Mouse (Mus musculus): Measurements from ENCODE around the gene Hsf5. TPM values are rescaled to one million over a fixed set of nuclear protein-coding genes. Genes with fewer than 3 reads are reported as not detected.

The Hsf5 gene
- total and polyA plus RNA-seq, 3 experiments = 0.02 to 0.05 TPM; not detected in 1

GRCm38 (mm10) chr11:87592713-87593598 lies 24.0 kb upstream of the Hsf5 start:
- DNase-seq = no peak
- H3K4me3 ChIP-seq = peak overlapping the region; percentile 66
- H3K27ac ChIP-seq = peak overlapping the region; percentile 99
- H3K79me2 ChIP-seq (replicated peaks; ENCODE audit: control insufficient read depth, insufficient read depth, low read length) = no peaks in the 10 kb centered on the region
- peaks cover 9% of the 10 kb centered on the region for H3K36me3 ChIP-seq (ENCODE audit: control insufficient read depth, insufficient read depth, low read length)
- WGBS = 41% methylated on average over 13 of the region's 13 CpGs
- peak overlapping the region; percentile 74 for H3K9ac ChIP-seq (ENCODE audit: low read depth, low read length)
- peaks cover 14% of the 10 kb centered on the region for H3K4me1 ChIP-seq (ENCODE audit: control insufficient read depth, insufficient read depth, low read length)
- TF ChIP-seq EP300 (IDR thresholded peaks at IDR 0.05; ENCODE audit: insufficient read depth, low read depth, low read length) = no peak
- no peak for TF ChIP-seq CTCF (IDR thresholded peaks at IDR 0.05)
- no peak for TF ChIP-seq POLR2A (IDR thresholded peaks at IDR 0.05; ENCODE audit: insufficient read depth, low read depth, low read length)
- H3K27me3 ChIP-seq (ENCODE audit: control insufficient read depth, insufficient read depth, low read length) = no peaks in the 10 kb centered on the region
- intact Hi-C loops (cut with DNase I) = loop anchor here (5.0 kb wide), 2 partner anchors 171 to 376 kb away; no protein-coding TSS in a partner anchor

- peaks cover 10% of the 10 kb centered on the region for H3K4me1 ChIP-seq (ENCODE audit: control insufficient read depth, insufficient read depth, low read length)
Measured at GRCm38 (mm10) chr11:87595327-87595841, 21.6 kb upstream of the Hsf5 start.

DNA sequence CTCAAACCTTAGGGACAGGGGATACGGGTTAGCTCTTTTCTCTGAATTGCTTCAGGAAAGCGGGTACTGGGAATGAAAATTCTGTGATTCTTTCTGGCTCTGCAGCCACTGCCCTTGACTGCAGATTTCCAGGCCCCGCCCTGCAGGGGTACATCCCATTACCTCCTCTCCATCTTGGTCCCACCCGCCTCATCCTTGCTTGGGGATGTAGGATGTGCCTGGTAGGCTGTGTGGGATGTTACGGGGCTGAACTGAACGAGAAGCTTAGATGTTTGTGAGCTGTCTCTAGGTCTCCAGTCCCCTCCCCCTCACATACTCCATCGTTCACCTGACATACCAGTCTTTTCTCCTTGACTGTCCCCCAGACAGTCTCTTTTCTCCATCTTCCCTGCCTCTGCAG lies 21.0 kb upstream of the Hsf5 start:
- TF ChIP-seq CTCF (IDR thresholded peaks at IDR 0.05) (no peak), EP300 (IDR thresholded peaks at IDR 0.05; ENCODE audit: insufficient read depth, low read depth, low read length) (no peak), POLR2A (IDR thresholded peaks at IDR 0.05; ENCODE audit: insufficient read depth, low read depth, low read length) (no peak)
- peak in 1 of 2 experiments; percentile 25 for DNase-seq
- peak overlapping the region; percentile 60 for H3K4me3 ChIP-seq
- H3K27me3 ChIP-seq (ENCODE audit: control insufficient read depth, insufficient read depth, low read length) = no peaks in the 10 kb centered on the region
- H3K79me2 ChIP-seq (replicated peaks; ENCODE audit: control insufficient read depth, insufficient read depth, low read length) = no peaks in the 10 kb centered on the region
- H3K9ac ChIP-seq (ENCODE audit: low read depth, low read length) = peak overlapping the region; percentile 82
- H3K27ac ChIP-seq = peak overlapping the region; percentile 44
- no peaks in the 10 kb centered on the region for H3K36me3 ChIP-seq (ENCODE audit: control insufficient read depth, insufficient read depth, low read length)
- intact Hi-C loops (cut with DNase I) = loop anchor here (5.0 kb wide), 1 partner anchor 141 kb away; the partner anchor contains the start of gene Supt4a
- peaks cover 10% of the 10 kb centered on the region for H3K4me1 ChIP-seq (ENCODE audit: control insufficient read depth, insufficient read depth, low read length)
- 18% methylated on average over 7 of the region's 7 CpGs for WGBS

More at GRCm38 (mm10) chr11:87595327-87595841, 21.6 kb upstream of the Hsf5 start:
- Histone ChIP-seq H3K27ac (peak overlapping the region; percentile 55), H3K4me3 (peak overlapping the region; percentile 60), H3K9ac (ENCODE audit: low read depth, low read length) (peak overlapping the region; percentile 82), H3K36me3 (ENCODE audit: control insufficient read depth, insufficient read depth, low read length) (peaks cover 3% of the 10 kb centered on the region), H3K79me2 (replicated peaks; ENCODE audit: control insufficient read depth, insufficient read depth, low read length) (no peaks in the 10 kb centered on the region), H3K27me3 (ENCODE audit: control insufficient read depth, insufficient read depth, low read length) (no peaks in the 10 kb centered on the region)
- WGBS = 4% methylated on average over 35 of the region's 37 CpGs
- peak; percentile 89 to 92 for DNase-seq
- TF ChIP-seq CTCF (IDR thresholded peaks at IDR 0.05) (peak; percentile 23), POLR2A (IDR thresholded peaks at IDR 0.05; ENCODE audit: insufficient read depth, low read depth, low read length) (no peak; the same call in 1 of the 2 replicates), EP300 (IDR thresholded peaks at IDR 0.05; ENCODE audit: insufficient read depth, low read depth, low read length) (no peak)
- intact Hi-C loops (cut with DNase I) = loop anchor here (5.0 kb wide), 1 partner anchor 142 kb away; the partner anchor contains the start of gene Supt4a

DNA sequence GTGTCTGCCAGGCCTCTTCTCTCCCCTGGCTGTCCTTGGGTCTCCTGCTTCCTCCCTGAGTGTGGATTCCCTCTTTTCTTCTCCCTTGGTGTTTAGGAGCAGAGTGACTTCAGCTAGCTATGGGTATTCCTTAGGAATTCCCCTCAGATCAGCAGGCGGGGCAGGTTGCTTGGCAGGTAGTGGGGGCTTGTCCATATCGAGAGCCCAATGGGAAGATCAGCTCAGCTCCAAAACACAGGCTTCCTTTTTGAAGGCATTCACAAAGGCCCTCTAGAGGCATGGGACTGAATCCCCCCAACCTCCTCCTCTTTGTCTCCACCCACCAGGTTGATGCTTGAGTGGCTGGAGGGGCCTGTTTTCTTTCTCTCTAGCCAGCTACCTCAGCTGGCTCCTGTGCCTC lies 20.5 kb upstream of the Hsf5 start:
- no peaks in the 10 kb centered on the region for H3K79me2 ChIP-seq (replicated peaks; ENCODE audit: control insufficient read depth, insufficient read depth, low read length)
- H3K27ac ChIP-seq = no peak overlapping the region
- H3K4me3 ChIP-seq = no peak overlapping the region
- H3K9ac ChIP-seq (ENCODE audit: low read depth, low read length) = no peak overlapping the region
- TF ChIP-seq POLR2A (IDR thresholded peaks at IDR 0.05; ENCODE audit: insufficient read depth, low read depth, low read length) = no peak
- no peaks in the 10 kb centered on the region for H3K36me3 ChIP-seq (ENCODE audit: control insufficient read depth, insufficient read depth, low read length)
- peaks cover 10% of the 10 kb centered on the region for H3K4me1 ChIP-seq (ENCODE audit: control insufficient read depth, insufficient read depth, low read length)
- 62% methylated on average over 2 of the region's 2 CpGs for WGBS
- H3K27me3 ChIP-seq (ENCODE audit: control insufficient read depth, insufficient read depth, low read length) = no peaks in the 10 kb centered on the region
- intact Hi-C loops (cut with DNase I) = loop anchor here (5.0 kb wide), 1 partner anchor 141 kb away; the partner anchor contains the start of gene Supt4a
- peak in 1 of 2 experiments; percentile 14 for DNase-seq

DNA sequence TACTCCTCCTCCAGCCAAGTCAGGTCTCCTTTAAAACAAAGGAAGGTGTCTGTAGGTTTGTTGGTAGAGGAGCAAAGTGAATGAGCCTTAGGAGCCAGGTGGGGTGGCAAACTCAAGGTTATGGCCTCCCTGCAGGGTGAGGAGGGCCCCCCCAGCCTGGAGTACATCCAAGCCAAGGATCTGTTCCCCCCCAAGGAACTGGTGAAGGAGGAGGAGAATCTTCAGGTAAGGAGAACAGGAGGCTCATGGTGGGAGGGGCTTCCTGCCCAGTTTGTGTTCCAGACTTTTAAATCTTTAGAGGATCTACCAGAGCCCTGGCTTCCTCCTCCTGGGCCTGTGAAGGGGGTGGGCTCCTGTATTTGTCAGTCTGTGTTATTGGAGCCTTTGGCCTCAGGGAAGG lies 19.9 kb upstream of the Hsf5 start:
- no peak for TF ChIP-seq EP300 (IDR thresholded peaks at IDR 0.05; ENCODE audit: insufficient read depth, low read depth, low read length)
- TF ChIP-seq POLR2A (IDR thresholded peaks at IDR 0.05; ENCODE audit: insufficient read depth, low read depth, low read length) = no peak
- TF ChIP-seq CTCF (IDR thresholded peaks at IDR 0.05) = no peak
- Histone ChIP-seq H3K36me3 (ENCODE audit: control insufficient read depth, insufficient read depth, low read length) (no peaks in the 10 kb centered on the region), H3K79me2 (replicated peaks; ENCODE audit: control insufficient read depth, insufficient read depth, low read length) (no peaks in the 10 kb centered on the region), H3K27me3 (ENCODE audit: control insufficient read depth, insufficient read depth, low read length) (no peaks in the 10 kb centered on the region), H3K4me1 (ENCODE audit: control insufficient read depth, insufficient read depth, low read length) (peaks cover 10% of the 10 kb centered on the region), H3K9ac (ENCODE audit: low read depth, low read length) (no peak overlapping the region), H3K27ac (no peak overlapping the region), H3K4me3 (no peak overlapping the region)
- intact Hi-C loops (cut with DNase I) = loop anchor here (5.0 kb wide), 1 partner anchor 140 kb away; the partner anchor contains the start of gene Supt4a
- no peak for DNase-seq
